Mouse (Mus musculus) heart, postnatal 14 days (tissue): ENCODE data around the gene Atg7. TPM values are rescaled to one million over a fixed set of nuclear protein-coding genes. Genes with fewer than 3 reads are reported as not detected.

Experiments
- DNase-seq, 2 experiments: peaks; one replicate each; pipeline ENCODE4 v3.0.0; 2021 to 2022
- intact Hi-C: fragments of 180-260 bp; cut with DNase I; formaldehyde crosslinking; loops from one replicate; pipeline ENCODE4 v1.15.1; 2025
- total RNA-seq, 2 experiments: library from RNA; stranded (reverse); gene quantifications; 2 replicates each; pipeline ENCODE4 v1.2.3; 2021

Atg7 gene
- total RNA-seq, 2 experiments from 2014 or later, result 12.5 to 16.0 TPM

GRCm38 (mm10) chr6:114777872-114778271 lies 135.0 kb downstream of the Atg7 start:
- DNase-seq, result no peak
- intact Hi-C loops, result no loop called here

GRCm38 (mm10) chr6:114778650-114779049 lies 135.8 kb downstream of the Atg7 start:
- intact Hi-C loops, result no loop called here
- no peak for DNase-seq

GRCm38 (mm10) chr6:114780583-114780982 lies 137.7 kb downstream of the Atg7 start:
- intact Hi-C loops, result no loop called here
- DNase-seq, result no peak

GRCm38 (mm10) chr6:114781415-114782240 lies 138.7 kb downstream of the Atg7 start:
- intact Hi-C loops, result no loop called here

GRCm38 (mm10) chr6:114782486-114782885 lies 139.6 kb downstream of the Atg7 start:
- intact Hi-C loops, result no loop called here
- peak in 1 of 2 experiments; percentile 17 for DNase-seq

More at GRCm38 (mm10) chr6:114781415-114782240, 138.7 kb downstream of the Atg7 start:
- peak; percentile 77 to 79 for DNase-seq

GRCm38 (mm10) chr6:114786461-114786860 lies 143.6 kb downstream of the Atg7 start:
- intact Hi-C loops, result no loop called here
- DNase-seq, result no peak

GRCm38 (mm10) chr6:114787606-114788005 lies 144.7 kb downstream of the Atg7 start:
- DNase-seq, result no peak
- intact Hi-C loops, result no loop called here

- no peak for DNase-seq
- intact Hi-C loops, result no loop called here
Observed at GRCm38 (mm10) chr6:114788663-114789062, 145.8 kb downstream of the Atg7 start.

GRCm38 (mm10) chr6:114790084-114790483 lies 147.2 kb downstream of the Atg7 start:
- DNase-seq, result no peak
- intact Hi-C loops, result no loop called here

GRCm38 (mm10) chr6:114790902-114791301 lies 148.0 kb downstream of the Atg7 start:
- no peak for DNase-seq
- intact Hi-C loops, result no loop called here

GRCm38 (mm10) chr6:114791846-114792245 lies 148.9 kb downstream of the Atg7 start:
- intact Hi-C loops, result no loop called here
- DNase-seq, result no peak

GRCm38 (mm10) chr6:114794706-114795105 lies 151.8 kb downstream of the Atg7 start:
- intact Hi-C loops, result no loop called here
- DNase-seq, result no peak

- DNase-seq, result no peak
Observed at GRCm38 (mm10) chr6:114795706-114796325, 152.9 kb downstream of the Atg7 start.

GRCm38 (mm10) chr6:114797901-114798300 lies 155.0 kb downstream of the Atg7 start:
- DNase-seq, result no peak
- intact Hi-C loops, result no loop called here

More at GRCm38 (mm10) chr6:114795706-114796325, 152.9 kb downstream of the Atg7 start:
- intact Hi-C loops, result no loop called here

- no peak for DNase-seq
- intact Hi-C loops, result no loop called here
Observed at GRCm38 (mm10) chr6:114798715-114799114, 155.8 kb downstream of the Atg7 start.

GRCm38 (mm10) chr6:114800291-114800965 lies 157.5 kb downstream of the Atg7 start:
- no peak for DNase-seq
- intact Hi-C loops, result no loop called here

GRCm38 (mm10) chr6:114803915-114804535 lies 161.1 kb downstream of the Atg7 start:
- intact Hi-C loops, result no loop called here
- no peak for DNase-seq

GRCm38 (mm10) chr6:114804866-114805265 lies 162.0 kb downstream of the Atg7 start:
- DNase-seq, result no peak
- intact Hi-C loops, result no loop called here

- DNase-seq, result no peak
- intact Hi-C loops, result no loop called here
Observed at GRCm38 (mm10) chr6:114805927-114806326, 163.0 kb downstream of the Atg7 start.

GRCm38 (mm10) chr6:114807474-114807873 lies 164.6 kb downstream of the Atg7 start:
- no peak for DNase-seq
- intact Hi-C loops, result no loop called here
